Mouse (Mus musculus) R1 (cell line): ENCODE results near the gene Hadhb.

Source experiments
- DNase-seq: peaks from one replicate; pipeline ENCODE4 v3.0.0-alpha.2; 2018; ENCODE audit warnings: low read depth, low spot score

The Hadhb gene

DNA sequence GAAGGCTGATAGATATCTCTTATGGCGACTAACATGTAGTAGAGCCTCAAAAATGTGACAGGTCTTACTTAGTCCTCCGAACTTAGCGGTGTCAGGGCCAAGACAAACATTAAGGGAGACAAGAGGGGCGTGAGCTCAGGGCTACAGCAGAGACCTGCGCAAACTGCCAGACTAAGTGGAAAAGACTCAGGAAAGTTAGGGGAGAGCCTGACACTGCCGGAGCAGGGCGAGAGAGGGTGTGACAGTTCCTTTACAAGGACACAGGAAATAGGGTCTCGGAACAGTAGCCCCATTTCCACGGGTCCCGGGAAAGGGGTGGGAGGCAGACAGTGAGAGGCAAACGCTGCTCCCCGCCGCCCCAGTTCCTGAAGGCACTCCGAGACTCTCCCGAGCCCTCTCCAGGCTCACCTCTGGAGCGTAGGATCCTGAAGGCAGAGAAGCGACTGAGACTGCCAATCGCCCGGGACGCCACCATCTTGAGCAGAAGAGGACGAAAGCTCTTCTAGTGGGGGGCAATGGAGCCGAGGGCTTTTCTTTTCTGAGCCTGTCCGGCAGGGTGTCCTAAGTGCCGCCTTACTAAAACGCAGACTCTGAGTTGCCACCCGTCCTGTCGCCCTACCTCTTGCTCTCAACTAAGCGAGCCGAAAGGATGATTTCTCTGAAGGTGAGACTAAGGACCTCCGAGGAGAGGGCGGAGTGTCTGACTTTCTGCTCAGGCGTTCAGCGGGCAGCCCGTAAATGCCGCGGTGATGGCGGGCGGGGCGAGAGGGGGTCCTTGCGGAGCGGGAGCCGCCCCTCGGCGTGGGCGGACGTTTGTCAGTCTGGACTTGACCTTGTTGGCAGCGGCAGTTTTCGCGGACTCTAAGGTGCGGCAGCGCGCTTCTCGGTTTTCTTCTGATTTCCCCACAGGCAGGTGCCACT, at the start of gene Hadhb, which contains the start of gene Hadha:
TSS of gene Hadhb (plus strand) at position 775 of the 921 bp plus-strand sequence.
TSS of gene Hadha (minus strand) at position 689 of the 921 bp plus-strand sequence.
- peak; percentile 93 for DNase-seq

DNA sequence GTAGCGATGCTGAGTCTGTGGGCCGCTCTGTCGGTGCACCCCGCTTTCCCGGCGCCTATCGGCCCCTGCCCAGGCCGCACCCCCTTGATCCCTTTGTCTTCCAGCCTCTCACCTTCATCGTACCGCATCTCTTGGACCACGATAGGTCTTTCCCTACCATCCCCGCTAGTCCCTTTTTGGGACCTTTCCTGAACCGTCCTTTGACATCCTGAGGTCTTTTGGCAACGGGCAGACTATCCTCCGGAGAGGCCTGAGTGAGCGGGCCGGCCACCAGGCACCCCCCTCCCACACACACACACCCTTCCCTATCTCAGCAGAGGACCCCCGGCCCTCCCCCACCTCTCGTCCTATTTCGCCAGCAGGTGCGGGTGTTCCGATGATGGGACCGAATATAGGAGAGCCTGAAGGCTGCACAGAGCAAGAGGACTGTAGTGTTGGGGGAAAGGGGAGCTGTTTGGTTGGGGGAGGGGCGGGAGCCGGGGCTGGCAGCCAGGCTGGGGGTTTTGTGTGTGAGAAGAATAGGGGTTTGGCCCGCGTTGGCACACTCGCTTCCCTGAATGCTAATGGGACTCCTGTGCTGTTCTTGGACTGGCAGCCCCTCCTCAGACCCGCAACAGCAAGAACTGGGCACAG, 49.3 kb upstream of the Hadhb start, which contains the start of gene 3110082J24Rik:
TSS of gene 3110082J24Rik (minus strand) at position 419 of the 633 bp plus-strand sequence.
- DNase-seq = no peak

DNA sequence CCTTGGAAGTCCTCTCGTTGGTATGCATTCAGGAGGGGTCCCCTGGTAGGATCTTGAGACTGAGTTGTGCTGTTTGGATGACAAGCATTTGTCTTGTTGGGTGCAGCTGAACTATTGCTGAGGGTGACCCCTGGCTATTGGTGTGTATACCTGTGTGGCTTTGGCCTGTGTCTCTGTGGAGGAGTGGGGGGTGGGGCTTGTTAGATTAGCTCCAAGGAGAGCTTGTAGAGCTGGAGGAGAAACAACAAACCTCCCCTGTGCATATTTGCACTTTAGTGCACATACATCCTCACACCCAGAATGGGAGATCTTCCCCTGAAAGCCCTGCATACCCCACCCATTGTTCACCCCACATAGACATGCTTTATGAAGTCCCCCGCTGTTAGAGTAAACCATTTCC, 48.3 kb upstream of the Hadhb start:
- no peak for DNase-seq

DNA sequence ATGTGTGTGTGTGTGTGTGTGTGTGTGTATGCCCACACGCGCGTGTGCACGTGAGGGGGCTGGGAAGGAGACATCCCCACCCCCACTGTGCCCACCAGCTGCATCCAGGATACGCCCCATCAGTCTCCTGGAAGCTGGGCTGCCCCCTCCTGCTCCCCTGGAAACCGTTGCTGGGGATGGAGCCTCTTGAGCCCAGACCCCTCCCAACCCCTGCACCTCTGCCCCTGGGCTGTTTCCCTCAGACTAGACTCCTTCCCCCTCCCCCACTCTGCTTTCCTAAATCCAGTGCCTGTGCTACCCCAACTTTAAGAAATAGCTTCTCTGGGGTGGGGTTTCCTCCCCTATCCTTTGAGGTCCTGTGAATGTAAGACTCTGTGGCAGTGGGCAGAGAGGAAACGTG, 47.9 kb upstream of the Hadhb start:
- DNase-seq = peak; percentile 43

DNA sequence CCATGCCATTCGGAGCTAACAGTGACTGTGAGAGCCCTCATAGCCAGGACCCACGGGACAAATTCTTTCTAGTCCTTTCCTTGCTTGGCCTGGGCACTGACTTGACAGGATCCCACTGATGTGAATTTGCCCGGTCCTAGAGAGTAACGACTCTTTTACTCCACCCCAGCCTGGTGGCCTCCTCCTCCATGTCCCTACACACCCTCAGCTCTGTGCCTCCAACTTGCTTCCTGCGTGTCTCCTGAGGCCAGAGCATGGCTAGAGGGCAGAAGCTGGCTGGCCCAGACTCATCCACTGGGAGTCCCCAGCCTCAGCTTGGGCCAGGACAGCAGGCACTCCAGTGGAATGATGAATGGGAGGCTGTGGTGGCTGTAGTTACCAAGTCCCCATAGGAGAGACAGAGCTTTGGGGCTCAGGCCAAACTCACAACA, 47.4 kb upstream of the Hadhb start:
- no peak for DNase-seq

DNA sequence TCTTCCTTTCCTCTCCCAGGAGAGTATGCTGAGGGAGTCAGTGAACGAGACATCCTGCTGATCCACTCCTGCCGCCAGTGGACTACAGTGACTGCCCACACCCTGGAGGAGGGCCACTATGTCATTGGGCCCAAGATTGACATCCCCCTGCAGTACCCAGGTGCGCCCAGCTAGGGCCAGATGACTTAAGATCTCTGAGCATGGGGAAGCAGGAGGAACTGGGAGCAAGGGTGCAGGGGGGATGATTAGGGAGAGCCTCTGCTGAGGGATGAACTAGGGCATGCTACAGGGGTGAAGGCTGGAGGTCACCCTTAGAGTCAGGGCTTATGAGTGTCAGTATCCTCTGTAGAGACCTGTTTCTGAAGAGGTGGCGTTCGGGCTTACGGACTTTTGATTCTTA, 46.8 kb upstream of the Hadhb start:
- DNase-seq = no peak

DNA sequence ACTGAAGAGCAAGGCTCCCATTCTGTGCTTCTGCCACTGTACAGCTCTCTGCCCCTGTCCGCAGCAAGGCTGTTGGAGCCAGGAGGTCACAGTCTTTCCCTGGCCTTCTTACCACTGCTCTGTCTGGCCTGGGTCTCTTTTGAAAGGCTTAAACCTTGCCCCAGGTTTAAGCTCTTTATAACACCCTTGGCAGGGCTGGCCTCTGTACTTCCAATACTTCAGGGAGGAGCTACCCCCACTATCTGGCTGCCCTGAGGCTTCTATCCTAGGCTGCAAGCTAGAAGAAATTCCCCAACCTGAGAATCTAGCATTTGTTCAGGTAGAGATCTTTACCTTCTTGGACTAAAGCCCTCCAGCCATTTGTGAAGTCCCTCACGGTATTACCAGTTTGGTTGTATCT, 45.1 kb upstream of the Hadhb start:
- DNase-seq = no peak

DNA sequence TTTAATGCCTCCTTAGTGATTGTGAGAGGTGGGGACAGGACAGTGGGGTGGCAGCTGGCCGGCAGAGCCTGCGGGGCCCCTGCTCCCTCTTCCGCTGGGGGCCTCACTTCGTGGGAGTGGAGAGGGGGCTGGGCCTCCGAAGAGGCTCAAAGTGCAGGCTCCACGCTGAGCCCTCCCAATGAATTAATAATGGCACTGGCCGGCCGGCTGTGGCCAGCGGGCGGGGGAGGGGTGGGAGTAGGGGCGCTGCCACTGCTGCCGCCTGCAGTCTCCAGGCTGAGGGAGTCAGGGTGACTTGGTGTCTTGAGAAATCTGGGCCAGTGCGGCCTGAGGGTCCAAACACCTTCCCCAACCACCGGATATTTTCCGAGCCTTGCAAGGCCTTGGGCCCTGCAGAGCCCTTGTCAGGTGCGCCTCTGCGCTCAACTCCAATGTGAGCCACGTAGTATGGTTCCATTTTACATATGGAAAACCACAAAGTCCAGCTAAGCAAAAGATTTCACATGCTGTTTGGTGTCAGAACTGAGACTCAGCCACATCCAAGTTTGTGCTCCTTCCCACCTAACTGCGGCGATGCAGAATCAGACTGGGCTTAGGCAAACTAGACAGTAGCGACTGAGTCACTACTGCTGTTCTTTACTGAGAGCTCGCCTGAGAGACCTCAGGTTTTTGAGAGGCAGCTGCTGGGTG, 44.5 kb upstream of the Hadhb start:
- no peak for DNase-seq

DNA sequence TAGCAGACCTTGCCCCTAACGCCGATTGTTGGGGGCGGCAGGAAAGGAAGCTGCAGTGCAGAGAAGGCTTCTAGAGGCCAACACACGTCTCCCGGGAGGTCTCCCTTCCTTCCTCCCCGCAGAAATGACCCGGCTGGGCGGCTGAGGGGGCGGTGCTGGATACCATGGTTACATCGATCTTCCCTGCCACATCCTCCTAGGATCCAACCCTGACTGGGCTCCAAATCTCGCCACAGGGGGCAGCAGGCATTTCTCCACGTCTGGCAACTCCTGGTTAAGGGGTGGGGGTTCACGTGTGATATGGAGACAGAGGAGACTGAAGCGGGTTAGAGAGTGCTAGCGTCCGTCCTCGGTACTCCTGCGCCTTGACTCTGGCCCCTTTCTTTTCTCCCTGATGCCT, 43.9 kb upstream of the Hadhb start:
- DNase-seq = peak; percentile 82

DNA sequence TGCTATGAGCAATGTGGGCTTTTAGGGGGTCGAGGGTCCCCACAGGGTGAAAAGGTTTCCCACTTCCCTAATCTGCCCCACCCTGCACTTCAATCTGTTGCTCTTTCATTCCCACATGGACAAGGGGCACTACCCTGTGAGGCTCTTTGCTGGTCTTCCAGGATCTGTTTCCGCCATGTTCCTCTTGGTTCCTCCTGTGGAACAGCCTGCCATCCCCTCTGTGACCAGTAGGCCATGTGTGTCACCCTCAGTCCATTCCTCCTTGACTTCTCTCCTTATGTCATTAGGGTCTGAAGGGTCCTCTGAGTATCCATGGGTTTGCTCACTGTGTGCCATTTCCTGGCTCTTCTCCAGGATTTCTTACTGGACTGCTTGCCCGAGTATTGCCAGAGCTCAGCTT, 43.3 kb upstream of the Hadhb start:
- DNase-seq = peak; percentile 49

DNA sequence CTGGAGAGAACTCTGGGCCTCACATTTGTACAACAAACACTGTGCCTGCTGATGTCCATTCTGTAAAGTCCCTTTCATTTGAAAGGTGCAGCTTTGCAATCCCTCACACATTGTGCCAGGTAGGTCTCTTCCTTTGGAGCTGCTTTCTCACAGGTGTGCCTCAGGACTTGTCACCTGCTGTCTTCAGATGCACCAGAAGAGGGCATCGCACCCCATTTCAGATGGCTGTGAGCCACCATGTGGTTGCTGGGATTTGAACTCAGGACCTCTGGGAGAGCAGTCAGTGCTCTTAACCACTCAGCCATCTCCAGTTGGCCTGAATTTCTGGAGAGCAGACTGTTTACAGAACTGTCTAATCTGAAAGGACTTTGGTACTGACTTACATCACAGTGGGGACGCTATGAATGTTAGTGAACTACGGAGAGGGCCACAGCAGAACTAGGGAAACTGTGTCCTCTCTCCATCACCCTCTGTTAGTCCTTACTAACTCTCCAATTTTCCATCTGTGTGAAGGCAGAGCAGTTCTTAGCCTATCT, 42.4 kb upstream of the Hadhb start:
- no peak for DNase-seq

DNA sequence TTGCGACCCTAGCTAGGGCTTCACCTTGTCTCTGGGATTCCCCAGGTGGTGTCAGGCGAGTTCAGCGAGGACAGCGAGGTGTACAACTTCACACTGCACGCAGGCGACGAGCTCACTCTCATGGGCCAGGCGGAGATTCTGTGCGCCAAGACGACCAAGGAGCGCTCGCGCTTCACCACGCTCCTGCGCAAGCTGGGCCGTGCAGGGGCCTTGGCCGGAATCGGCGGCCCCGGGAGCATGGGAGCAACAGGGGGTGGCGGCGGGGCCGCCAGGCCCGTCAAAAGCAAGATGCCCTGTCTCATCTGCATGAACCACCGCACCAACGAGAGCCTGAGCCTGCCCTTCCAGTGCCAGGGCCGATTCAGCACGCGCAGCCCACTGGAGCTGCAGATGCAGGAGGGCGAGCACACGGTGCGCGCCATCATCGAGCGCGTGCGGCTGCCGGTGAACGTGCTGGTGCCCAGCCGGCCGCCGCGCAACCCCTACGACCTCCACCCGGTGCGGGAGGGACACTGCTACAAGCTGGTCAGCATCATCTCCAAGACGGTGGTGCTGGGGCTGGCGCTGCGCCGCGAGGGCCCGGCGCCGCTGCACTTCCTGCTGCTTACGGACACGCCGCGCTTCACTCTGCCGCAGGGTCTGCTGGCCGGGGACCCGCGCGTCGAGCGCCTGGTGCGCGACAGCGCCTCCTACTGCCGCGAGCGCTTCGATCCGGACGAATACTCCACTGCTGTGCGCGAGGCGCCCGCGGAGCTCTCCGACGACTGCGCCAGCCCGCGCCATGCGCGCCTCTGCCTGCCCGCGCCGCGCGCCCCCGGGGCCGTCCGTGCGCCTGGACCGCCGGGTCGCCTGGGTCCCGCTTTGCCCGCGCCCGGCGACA, 40.9 kb upstream of the Hadhb start:
- peak; percentile 88 for DNase-seq

DNA sequence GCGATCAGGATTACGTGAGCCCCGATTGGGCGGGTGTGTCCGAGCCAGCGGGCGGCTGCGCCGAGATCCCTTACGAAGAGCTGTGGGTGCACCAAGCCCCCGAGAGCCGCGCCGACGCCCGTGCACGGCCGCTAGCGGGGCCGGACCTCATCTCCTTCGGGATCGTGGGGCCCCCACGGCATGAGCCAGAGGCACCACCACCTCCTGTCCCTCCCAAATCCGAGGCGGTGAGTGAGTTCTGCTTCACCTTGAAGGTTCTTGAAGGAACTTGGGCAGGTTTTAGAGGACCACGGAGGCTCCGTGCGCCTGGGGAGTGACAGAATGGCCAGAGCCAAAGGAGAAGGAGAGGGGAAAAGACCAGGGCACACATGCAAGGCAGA, 40.3 kb upstream of the Hadhb start:
- peak; percentile 72 for DNase-seq

DNA sequence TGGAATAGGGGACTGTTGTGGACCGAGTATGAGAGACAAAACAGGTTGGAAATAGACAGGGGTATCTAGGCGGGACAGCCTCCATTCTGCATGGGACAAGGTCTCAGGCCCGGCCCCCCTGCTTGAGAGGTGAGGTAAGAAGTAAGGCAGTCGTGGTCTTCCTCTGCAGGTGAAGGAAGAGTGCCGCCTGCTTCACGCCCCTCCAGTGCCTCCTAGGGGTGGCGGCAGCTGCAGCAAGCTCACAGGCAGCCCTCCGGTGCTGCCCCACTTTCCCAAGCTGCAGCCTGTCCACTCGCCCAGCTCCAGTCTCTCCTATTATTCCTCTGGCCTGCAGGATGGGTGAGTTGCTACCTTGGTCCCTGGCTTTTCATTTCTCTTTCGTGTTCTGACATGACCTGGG, 39.3 kb upstream of the Hadhb start:
- DNase-seq = peak; percentile 63

DNA sequence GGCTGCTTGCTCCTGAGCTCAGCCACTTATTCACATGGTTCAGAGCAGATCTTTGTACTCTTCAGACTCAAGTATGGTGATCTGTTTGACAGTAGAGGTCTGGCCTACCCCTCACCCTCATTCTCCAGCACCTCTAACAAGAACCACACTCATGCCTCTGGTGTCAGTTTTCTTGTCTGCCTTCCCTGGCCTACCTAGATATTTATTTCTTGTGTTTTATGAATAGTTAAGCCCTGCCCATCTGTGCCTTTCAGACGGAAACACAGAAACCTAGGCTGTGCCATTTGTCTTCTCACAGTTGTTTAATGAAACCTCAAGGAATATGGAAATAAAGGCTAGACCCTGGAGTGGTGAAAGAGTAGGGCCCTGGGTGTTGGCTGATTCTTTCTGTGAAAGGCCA, 37.0 kb upstream of the Hadhb start:
- DNase-seq = no peak

DNA sequence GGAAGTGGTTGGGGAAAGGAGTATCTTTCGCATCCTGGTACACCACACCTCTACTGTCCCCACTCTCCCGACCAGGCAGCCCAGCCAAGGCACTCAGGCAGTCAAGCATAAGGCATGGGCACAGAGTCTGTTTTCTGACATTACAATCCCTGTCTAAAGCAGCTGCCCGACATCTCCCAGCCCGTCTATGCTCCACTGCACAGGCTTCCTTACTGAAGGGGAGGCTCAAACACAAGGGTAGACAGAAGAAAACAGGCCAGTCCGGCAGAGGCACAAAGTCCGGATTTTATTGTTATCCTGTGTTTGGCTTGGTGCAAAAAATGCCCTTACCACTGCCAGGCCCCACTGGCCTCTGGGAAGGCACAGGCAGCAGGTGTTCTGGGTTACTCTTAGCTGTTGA, 35.9 kb upstream of the Hadhb start:
- DNase-seq = no peak

DNA sequence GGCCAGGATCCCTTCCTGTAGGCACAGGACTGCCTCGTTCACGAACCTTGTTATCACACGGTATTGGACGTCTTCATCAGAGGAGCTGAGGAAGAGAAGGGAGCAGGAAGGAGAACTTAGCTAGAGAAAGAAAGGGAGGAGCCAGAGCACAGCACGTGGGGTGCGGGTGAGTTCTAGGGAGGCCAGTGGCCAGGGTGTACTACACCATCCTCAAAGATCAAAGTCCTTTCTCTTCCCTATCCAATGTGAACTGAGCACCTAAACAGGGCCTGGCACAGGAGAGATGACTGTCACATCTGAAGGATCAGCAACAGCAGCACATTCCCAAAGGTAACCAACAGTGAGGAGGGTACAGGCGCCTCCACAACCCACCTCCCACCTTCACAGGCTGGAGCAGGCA, 34.9 kb upstream of the Hadhb start:
- DNase-seq = no peak

DNA sequence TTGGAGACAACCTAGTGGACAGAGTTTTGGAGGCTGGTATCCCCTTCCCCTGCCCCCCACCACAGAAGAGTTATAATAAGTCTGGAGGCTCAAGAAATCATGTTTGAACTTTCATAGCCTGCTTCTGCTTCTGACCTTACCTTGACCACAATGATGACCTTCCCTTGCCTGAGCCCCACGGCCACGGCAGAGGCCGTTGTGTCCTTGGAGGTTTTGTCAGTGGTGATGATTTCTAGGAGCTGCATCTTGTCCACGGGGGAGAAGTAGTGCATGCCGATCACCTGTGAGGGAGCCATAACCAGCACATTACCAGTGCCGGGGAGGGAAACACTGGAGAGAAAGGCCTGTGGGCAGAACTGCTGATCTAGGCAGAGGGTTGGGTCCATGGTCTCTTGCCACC, 32.6 kb upstream of the Hadhb start:
- no peak for DNase-seq

DNA sequence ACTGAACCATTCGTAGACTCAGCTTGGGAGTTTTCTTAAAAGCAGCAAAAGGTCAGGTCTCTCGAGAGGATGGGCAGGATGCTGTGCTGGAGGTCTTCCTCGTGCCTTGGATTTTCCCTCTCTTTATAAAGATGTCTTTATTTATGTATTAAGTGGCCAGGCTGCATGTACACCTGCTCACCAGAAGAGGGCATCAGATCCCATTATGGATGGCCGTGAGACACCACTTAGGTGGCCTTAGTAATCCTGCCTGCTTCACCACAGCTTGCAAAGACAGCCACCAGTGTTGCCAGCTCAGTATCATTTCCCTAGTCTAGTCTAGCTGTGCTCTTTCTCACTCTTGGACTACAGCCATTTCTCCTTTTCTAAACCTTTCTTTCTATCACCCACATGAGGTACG, 29.5 kb upstream of the Hadhb start:
- peak; percentile 67 for DNase-seq

DNA sequence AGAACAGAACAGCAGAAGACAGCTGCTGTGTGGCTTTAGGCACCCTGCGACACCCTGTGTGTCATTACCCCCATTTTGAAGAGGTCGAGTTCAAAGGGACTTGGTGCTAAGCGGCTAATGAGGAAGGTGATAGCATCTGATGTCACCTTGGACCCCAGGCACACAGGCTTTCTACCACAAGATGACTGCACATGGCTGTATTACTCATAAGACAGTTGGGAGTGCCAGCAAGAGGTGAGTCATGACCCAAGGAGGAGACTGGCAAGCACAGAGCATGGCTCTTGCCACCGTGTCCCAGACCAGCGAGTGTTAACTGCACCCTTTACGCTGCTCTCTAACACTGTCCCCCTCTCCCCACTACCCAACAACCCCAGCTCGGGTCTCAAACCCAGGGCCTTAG, 28.3 kb upstream of the Hadhb start:
- no peak for DNase-seq
